Mouse (Mus musculus) embryonic fibroblast, embryonic 13.5 days (primary cell): ENCODE data around the gene Kif2c. TPM values are rescaled to one million over a fixed set of nuclear protein-coding genes. Genes with fewer than 3 reads are reported as not detected.

Experiments
- H3K27ac ChIP-seq: 2 replicates; pipeline ENCODE4 v1.5.1; 2012; ENCODE audit warnings: low read length, control low read depth, inconsistent platforms; ENCODE audit not compliant: insufficient read depth
- H3K4me1 ChIP-seq: 2 replicates; pipeline ENCODE4 v1.6.1; 2011; ENCODE audit warnings: low read length; ENCODE audit not compliant: control insufficient read depth, insufficient read depth
- H3K4me3 ChIP-seq: 2 replicates; pipeline ENCODE4 v1.5.1; 2011; ENCODE audit warnings: mild to moderate bottlenecking, control low read depth, low read length; ENCODE audit not compliant: insufficient read depth
- CTCF ChIP-seq: IDR thresholded peaks from 2 replicates; pipeline ENCODE4 v1.5.1; 2011; ENCODE audit warnings: mild to moderate bottlenecking, control low read depth, low read length, moderate library complexity, borderline replicate concordance; ENCODE audit not compliant: insufficient read depth
- POLR2A ChIP-seq: IDR thresholded peaks from 2 replicates; pipeline ENCODE4 v1.6.1; 2011; ENCODE audit warnings: low read depth, mild to moderate bottlenecking, control low read depth, low read length, moderate library complexity
- polyA plus RNA-seq: library from polyadenylated mRNA; stranded (reverse); fragments of >200 nt; gene quantifications from 2 replicates; pipeline ENCODE4 v1.2.4, GENCODE M21; 2011; ENCODE audit warnings: low read depth; ENCODE audit not compliant: missing spikeins, insufficient read length

Kif2c gene
- polyA plus RNA-seq, 1 experiment: 33.6 TPM

DNA sequence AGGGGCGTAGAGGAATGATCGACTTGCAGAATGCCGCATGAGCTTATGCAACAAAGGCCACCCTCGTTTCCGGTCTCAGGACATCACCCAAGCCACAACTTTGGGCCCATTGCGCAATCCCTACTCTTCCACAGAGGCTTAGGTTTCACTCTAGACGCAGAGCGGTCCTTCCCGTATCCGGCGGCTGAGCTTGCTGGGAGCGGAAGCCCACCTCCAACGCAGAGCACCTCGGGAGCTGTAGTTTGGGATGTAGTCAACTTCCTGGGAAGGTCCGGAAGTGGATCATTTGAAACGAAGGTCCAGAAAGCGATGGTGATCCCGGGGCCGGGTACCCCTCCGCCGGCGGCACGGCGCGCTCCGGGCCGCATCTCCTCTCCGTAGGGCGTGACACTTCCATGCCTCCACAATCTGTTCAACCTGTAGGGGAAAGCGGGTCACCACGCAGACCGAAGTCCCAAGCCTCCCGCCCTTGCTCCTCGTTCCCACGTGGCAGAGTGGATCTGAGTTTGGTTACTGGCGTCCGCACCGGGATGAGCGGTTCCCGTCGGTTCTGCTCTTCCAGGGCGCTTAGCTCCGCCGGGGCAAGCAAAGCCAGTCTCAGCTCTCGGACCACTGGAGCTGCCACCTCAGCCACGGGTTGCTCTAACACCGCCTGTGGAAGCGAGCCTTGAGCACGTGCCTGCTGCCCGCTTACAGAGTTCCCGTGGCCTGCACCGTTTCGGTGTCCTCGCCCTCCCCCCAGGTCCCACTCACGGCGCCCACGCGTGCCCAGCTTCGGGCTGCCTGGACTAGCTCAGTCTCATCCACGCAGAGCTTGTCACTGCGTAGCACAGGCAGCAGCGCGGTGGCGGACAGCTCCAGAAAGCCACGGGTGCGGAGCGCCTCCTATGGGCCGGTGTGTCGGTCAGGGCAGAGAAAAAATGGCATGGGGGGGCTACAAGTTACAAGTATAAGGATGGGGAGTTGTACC is 61.7 kb downstream of the Kif2c start:
- TF ChIP-seq POLR2A: peak; percentile 70
- TF ChIP-seq CTCF: peak; percentile 84
- Histone ChIP-seq H3K27ac (peak overlapping the region; percentile 78), H3K4me1 (peaks cover 3% of the 10 kb centered on the region; the same call in 1 of the 2 replicates), H3K4me3 (peak overlapping the region; percentile 45)

DNA sequence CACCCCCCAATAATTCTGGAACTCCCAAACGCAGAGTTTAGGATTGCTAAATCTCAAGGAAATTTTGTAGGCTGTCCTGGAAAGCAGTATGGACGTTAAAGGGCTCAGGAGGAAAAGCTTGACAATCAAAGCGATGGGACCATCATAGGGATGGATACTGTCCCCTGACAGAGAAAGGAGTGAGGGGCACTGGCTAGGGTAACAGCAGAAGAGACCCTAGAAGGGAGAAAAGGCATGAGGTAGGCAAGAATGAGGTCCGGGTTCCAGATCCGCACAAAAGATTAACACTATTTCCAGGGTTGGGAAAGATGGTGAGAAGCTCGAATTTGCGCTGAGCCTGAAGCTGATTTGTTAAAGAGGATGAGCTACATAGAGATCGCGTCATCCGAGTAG is 62.4 kb downstream of the Kif2c start:
- no peaks in the 10 kb centered on the region for H3K4me1 ChIP-seq
- peak overlapping the region; percentile 32 for H3K4me3 ChIP-seq
- TF ChIP-seq POLR2A: no peak
- no peak for TF ChIP-seq CTCF
- H3K27ac ChIP-seq: peak overlapping the region; percentile 78

DNA sequence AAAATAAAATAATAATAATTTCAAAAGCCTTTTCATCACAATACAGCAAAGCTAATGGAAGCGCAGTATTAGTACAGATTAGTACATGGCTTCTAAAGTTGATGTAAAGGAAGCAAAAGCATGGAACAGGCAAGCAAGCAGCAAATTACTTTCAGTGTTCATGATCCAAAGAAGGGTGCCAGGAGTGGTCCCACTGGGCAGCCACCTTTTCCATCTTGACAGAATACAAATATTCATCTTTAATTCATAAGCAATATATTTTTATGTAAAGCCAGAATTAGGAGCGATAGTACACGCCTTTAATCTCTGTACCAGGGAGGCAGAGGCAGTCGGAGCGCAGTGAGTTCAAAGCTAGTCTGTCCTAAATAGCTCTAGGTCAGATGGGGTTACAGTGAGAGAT is 62.8 kb downstream of the Kif2c start:
- H3K27ac ChIP-seq: peak overlapping the region; percentile 78
- H3K4me1 ChIP-seq: no peaks in the 10 kb centered on the region
- TF ChIP-seq CTCF (no peak), POLR2A (no peak)
- peak overlapping the region; percentile 32 for H3K4me3 ChIP-seq

DNA sequence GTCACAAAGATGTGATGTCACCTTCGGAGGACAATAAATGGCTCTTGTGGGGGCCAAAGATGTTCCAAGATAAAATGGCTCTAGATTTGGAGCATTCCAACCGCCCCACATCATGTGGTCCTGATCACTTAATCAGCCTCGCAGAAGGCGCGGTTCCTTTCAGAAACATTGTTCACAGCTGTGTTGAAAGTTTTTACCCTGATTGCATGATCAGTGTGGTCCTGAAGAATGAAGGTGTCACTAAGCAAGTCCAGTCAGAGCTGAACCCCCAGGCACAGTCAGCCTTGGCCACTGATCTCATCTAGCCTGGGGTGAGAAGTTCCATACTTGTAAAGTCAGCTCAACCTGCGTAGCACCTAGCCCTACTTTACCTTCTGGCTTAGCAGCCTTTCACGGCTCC is 64.5 kb downstream of the Kif2c start:
- no peak for TF ChIP-seq POLR2A
- no peak for TF ChIP-seq CTCF
- no peaks in the 10 kb centered on the region for H3K4me1 ChIP-seq
- H3K4me3 ChIP-seq: no peak overlapping the region
- no peak overlapping the region for H3K27ac ChIP-seq

DNA sequence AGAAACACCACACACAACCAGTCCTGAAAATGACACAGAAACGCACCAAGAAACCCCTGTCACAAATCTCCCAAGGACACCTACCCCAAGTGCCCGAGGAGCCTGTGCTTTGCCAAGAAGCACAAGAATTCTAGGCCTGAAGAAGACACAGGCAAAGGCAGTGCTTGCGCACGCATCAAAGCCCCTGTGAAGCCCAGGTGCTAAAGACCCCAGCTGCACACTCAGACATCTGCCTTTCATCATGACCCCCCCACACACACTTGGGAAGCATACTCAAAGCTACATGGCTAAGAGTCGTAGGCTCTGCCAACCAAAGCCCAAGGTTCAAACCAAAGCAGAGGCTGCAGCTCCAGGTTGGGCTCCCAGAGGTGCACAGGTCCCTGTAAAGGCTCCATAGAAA is 66.8 kb downstream of the Kif2c start:
- Histone ChIP-seq H3K27ac (no peak overlapping the region), H3K4me3 (no peak overlapping the region), H3K4me1 (no peaks in the 10 kb centered on the region)
- no peak for TF ChIP-seq POLR2A
- no peak for TF ChIP-seq CTCF

DNA sequence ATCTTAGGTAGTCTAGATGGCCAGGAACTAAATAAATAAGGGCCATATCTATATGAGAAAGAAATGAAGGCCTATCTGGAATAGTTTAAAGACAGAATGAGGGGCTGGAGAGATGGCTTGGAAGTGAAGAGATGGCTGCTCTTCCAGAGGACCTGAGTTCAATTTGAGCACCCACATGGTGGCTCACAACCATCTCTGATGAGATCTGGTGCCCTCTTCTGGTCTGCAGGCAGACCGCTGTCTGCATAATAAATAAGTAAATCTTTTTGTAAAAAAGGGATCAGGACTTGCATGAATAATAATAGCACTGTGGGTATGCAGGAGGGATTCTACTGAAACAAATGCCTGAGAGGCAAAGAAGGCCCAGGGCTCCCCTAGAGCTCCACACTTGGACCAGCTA is 69.2 kb downstream of the Kif2c start:
- Histone ChIP-seq H3K4me3 (no peak overlapping the region), H3K27ac (no peak overlapping the region), H3K4me1 (no peaks in the 10 kb centered on the region)
- TF ChIP-seq POLR2A (no peak), CTCF (no peak)

DNA sequence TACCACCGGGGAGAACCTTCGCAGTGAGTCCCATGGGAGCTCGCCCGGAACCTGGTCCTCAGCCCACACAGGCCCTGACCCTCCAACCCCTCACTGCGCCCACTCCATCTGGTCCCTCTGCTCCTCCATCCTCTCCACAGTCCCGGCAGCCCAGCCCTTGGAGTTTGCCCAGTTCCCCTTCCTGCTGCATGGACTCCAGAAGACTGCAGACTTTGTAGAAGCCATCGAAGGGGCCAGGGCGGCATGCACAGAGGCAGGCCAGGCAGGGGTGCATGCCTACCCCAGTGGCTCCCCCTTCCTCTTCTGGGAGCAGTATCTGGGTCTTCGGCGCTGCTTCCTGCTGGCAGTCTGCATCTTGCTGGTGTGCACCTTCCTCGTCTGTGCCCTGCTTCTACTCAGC is 71.5 kb downstream of the Kif2c start:
- no peaks in the 10 kb centered on the region for H3K4me1 ChIP-seq
- TF ChIP-seq CTCF (no peak), POLR2A (no peak)
- no peak overlapping the region for H3K4me3 ChIP-seq
- no peak overlapping the region for H3K27ac ChIP-seq

DNA sequence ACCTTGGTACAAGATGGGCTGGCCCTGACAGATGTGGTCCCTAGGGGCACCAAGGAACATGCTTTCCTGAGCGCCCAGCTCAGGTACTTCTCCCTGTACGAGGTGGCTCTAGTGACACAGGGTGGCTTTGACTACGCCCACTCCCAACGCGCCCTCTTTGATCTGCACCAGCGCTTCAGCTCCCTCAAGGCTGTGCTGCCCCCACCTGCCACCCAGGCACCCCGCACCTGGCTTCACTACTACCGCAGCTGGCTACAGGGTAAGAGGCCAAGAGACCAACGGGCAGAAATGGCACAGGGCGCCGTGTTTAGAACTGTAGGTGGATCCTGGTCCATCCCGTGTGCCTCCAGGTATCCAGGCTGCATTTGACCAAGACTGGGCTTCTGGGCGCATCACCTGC is 72.2 kb downstream of the Kif2c start:
- Histone ChIP-seq H3K4me3 (no peak overlapping the region), H3K4me1 (no peaks in the 10 kb centered on the region), H3K27ac (no peak overlapping the region)
- no peak for TF ChIP-seq POLR2A
- no peak for TF ChIP-seq CTCF

Other genes with a start within 250 kb of the Kif2c start
- 54.1 and 54.6 TPM in 2 replicates for gene Urod, start 188.2 kb downstream of the Kif2c start, polyA plus RNA-seq
- gene Hectd3, start 187.3 kb downstream of the Kif2c start, polyA plus RNA-seq: 10.1 and 10.2 TPM in 2 replicates
- 34.1 and 37.9 TPM in 2 replicates for gene Eif2b3, start 163.2 kb downstream of the Kif2c start, polyA plus RNA-seq
- not detected in 2 replicates for gene Ptch2, start 86.6 kb downstream of the Kif2c start, polyA plus RNA-seq
- 42.1 and 57.8 TPM in 2 replicates for gene Btbd19, start 56.9 kb downstream of the Kif2c start, polyA plus RNA-seq
- not detected in 2 replicates for gene Tctex1d4, start 55.8 kb downstream of the Kif2c start, polyA plus RNA-seq
- gene Plk3, start 48.7 kb downstream of the Kif2c start, polyA plus RNA-seq: 10.6 and 15.4 TPM in 2 replicates
- gene Rps8, start 26.4 kb downstream of the Kif2c start, polyA plus RNA-seq: 1,876 and 2,108 TPM in 2 replicates
- gene Tmem53, start 69.3 kb upstream of the Kif2c start, polyA plus RNA-seq: 6.8 and 11.8 TPM in 2 replicates
- gene Armh1, start 69.5 kb upstream of the Kif2c start, polyA plus RNA-seq: 0.35 TPM in 1 of 2 replicates, not detected in the other